Mouse (Mus musculus) adrenal gland, postnatal 25 days (tissue): Measurements from ENCODE around the gene Sh2d6. TPM values are rescaled to one million over a fixed set of nuclear protein-coding genes. Genes with fewer than 3 reads are reported as not detected.
"Not testable (repeated sequence)": the region's sequence is repeated elsewhere in the genome, so short reads cannot be mapped to it uniquely, and the experiment has no call there.

ENCODE experiments used
- DNase-seq: peaks from one replicate; pipeline ENCODE4 v3.0.0; 2021; ENCODE audit warnings: mixed read lengths
- total RNA-seq: library from RNA; stranded (reverse); gene quantifications from 2 replicates; pipeline ENCODE4 v1.2.3, GENCODE M21; 2021

The Sh2d6 gene
- total RNA-seq, 1 experiment from 2014 or later = 0.39 TPM

GRCm38 (mm10) chr6:72535165-72535564, 13.7 kb upstream of the Sh2d6 start:
- peak; percentile 85 for DNase-seq

GRCm38 (mm10) chr6:72534035-72534809, 12.7 kb upstream of the Sh2d6 start:
- DNase-seq = peak; percentile 42

GRCm38 (mm10) chr6:72533555-72533954, 12.0 kb upstream of the Sh2d6 start:
- DNase-seq = not testable (repeated sequence)

- DNase-seq = no peak
Measured at GRCm38 (mm10) chr6:72532580-72532979, 11.1 kb upstream of the Sh2d6 start.

GRCm38 (mm10) chr6:72528410-72529151, 7.1 kb upstream of the Sh2d6 start:
- peak; percentile 55 for DNase-seq

- no peak for DNase-seq
Measured at GRCm38 (mm10) chr6:72527070-72527469, 5.6 kb upstream of the Sh2d6 start.

- DNase-seq = no peak
Measured at GRCm38 (mm10) chr6:72524160-72524559, 2.7 kb upstream of the Sh2d6 start.

GRCm38 (mm10) chr6:72523222-72523621, 1.7 kb upstream of the Sh2d6 start:
- no peak for DNase-seq

GRCm38 (mm10) chr6:72522288-72522687, 781 bp upstream of the Sh2d6 start:
- DNase-seq = no peak

GRCm38 (mm10) chr6:72520904-72521303, 603 bp downstream of the Sh2d6 start:
- no peak for DNase-seq

- DNase-seq = no peak
Measured at GRCm38 (mm10) chr6:72519892-72520663, 1.4 kb downstream of the Sh2d6 start.

GRCm38 (mm10) chr6:72519303-72519702, 2.2 kb downstream of the Sh2d6 start:
- no peak for DNase-seq

GRCm38 (mm10) chr6:72518842-72519241, 2.7 kb downstream of the Sh2d6 start:
- DNase-seq = no peak

- no peak for DNase-seq
Measured at GRCm38 (mm10) chr6:72515644-72516043, 5.9 kb downstream of the Sh2d6 start.

GRCm38 (mm10) chr6:72513071-72513440, 8.5 kb downstream of the Sh2d6 start:
- DNase-seq = no peak

GRCm38 (mm10) chr6:72512386-72513070, 9.0 kb downstream of the Sh2d6 start:
- DNase-seq = peak; percentile 88

- DNase-seq = no peak
Measured at GRCm38 (mm10) chr6:72510686-72511421, 10.7 kb downstream of the Sh2d6 start.

GRCm38 (mm10) chr6:72509872-72510435, 11.6 kb downstream of the Sh2d6 start:
- no peak for DNase-seq

- DNase-seq = no peak
Measured at GRCm38 (mm10) chr6:72508596-72508995, 12.9 kb downstream of the Sh2d6 start.

GRCm38 (mm10) chr6:72506104-72506503, 15.4 kb downstream of the Sh2d6 start:
- no peak for DNase-seq

- DNase-seq = peak; percentile 59
Measured at GRCm38 (mm10) chr6:72503939-72504338, 17.6 kb downstream of the Sh2d6 start.
